Mouse (Mus musculus) embryonic fibroblast, embryonic 13.5 days (primary cell): ENCODE measurements around the gene Nim1k. TPM values are rescaled to one million over a fixed set of nuclear protein-coding genes. Genes with fewer than 3 reads are reported as not detected.
"Not testable (repeated sequence)": the region's sequence is repeated elsewhere in the genome, so short reads cannot be mapped to it uniquely, and the experiment has no call there.

Source experiments
- H3K27ac ChIP-seq: 2 replicates; pipeline ENCODE4 v1.5.1; 2012; ENCODE audit warnings: low read length, control low read depth, inconsistent platforms; ENCODE audit not compliant: insufficient read depth
- H3K4me1 ChIP-seq: 2 replicates; pipeline ENCODE4 v1.6.1; 2011; ENCODE audit warnings: low read length; ENCODE audit not compliant: control insufficient read depth, insufficient read depth
- H3K4me3 ChIP-seq: 2 replicates; pipeline ENCODE4 v1.5.1; 2011; ENCODE audit warnings: mild to moderate bottlenecking, control low read depth, low read length; ENCODE audit not compliant: insufficient read depth
- CTCF ChIP-seq: IDR thresholded peaks from 2 replicates; pipeline ENCODE4 v1.5.1; 2011; ENCODE audit warnings: mild to moderate bottlenecking, control low read depth, low read length, moderate library complexity, borderline replicate concordance; ENCODE audit not compliant: insufficient read depth
- POLR2A ChIP-seq: IDR thresholded peaks from 2 replicates; pipeline ENCODE4 v1.6.1; 2011; ENCODE audit warnings: low read depth, mild to moderate bottlenecking, control low read depth, low read length, moderate library complexity
- polyA plus RNA-seq: library from polyadenylated mRNA; stranded (reverse); fragments of >200 nt; gene quantifications from 2 replicates; pipeline ENCODE4 v1.2.4, GENCODE M21; 2011; ENCODE audit warnings: low read depth; ENCODE audit not compliant: missing spikeins, insufficient read length

The Nim1k gene
- polyA plus RNA-seq, 1 experiment = 1.9 TPM

GRCm38 (mm10) chr13:119710268-119710610, 45.4 kb downstream of the Nim1k start:
- no peak overlapping the region for H3K4me3 ChIP-seq
- peaks cover 2% of the 10 kb centered on the region; the same call in 1 of the 2 replicates for H3K4me1 ChIP-seq
- TF ChIP-seq CTCF = no peak
- TF ChIP-seq POLR2A = no peak
- no peak overlapping the region for H3K27ac ChIP-seq

DNA sequence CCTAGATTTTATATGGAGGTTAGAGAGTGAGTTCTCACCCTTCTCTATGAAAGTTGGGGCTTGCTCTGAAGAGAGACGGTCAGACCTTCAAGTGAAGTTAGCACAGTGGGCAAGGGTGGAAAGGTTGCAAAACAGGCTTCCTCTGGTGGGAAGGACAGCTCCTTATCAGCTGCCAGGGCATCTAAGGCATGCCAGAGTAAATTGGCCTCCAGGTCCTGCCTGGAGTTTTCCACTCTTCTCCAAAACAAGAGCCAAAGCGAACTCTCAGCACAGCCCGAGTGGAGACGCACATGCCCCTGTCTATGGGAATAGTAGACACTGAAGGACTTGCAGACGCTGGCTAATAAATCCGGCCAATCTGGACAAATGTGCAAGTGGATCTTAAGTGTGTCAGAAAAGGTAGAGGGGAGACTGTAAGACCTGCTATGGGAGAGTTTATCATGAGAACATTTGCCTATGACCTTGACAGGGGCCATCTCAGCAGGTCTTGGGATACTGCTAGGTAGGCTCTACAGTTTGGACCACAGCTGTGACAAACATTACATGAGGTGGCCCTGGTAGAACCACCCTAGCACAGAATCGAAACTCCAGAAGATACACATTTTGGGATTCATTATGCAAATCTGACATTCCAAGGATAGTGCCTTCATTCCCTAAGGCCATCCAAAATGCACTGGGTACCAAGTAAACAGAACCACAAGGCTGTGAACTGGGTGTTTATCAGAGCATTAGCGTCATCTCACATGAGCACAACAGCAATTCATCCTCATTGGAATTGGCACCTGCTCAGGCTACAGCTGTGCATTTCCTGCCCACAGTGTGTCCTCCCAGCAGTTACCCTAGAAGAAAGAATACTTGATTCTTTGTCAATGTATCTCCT, 46.1 kb downstream of the Nim1k start:
- Histone ChIP-seq H3K4me3 (no peak overlapping the region), H3K27ac (no peak overlapping the region), H3K4me1 (peaks cover 2% of the 10 kb centered on the region; the same call in 1 of the 2 replicates)
- TF ChIP-seq CTCF (no peak), POLR2A (no peak)

GRCm38 (mm10) chr13:119708941-119709340, 46.7 kb downstream of the Nim1k start:
- TF ChIP-seq POLR2A (no peak), CTCF (no peak)
- H3K27ac ChIP-seq = no peak overlapping the region
- peaks cover 2% of the 10 kb centered on the region; the same call in 1 of the 2 replicates for H3K4me1 ChIP-seq
- H3K4me3 ChIP-seq = no peak overlapping the region

DNA sequence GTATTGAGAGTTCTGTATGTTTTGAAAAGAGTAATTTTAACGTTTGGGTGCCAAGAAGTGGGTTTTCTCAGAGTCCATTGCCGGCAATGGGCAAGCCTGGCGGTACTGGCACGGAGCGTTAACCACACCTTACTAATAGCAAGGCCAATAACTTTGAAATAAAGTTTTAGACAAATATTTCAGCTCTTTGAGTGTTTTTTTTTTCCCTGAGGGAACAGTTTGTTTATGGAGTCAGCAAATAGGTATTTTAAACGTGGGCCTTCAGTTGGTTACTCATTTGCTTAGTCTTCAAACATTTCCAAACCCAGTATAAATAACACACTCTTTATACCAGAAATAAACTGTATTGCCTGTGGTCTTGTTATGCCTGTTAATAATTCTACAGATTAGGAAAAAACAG, 47.8 kb downstream of the Nim1k start:
- TF ChIP-seq CTCF = no peak
- no peak for TF ChIP-seq POLR2A
- no peak overlapping the region for H3K4me3 ChIP-seq
- H3K4me1 ChIP-seq = peaks cover 2% of the 10 kb centered on the region; the same call in 1 of the 2 replicates
- no peak overlapping the region for H3K27ac ChIP-seq

GRCm38 (mm10) chr13:119706953-119707352, 48.7 kb downstream of the Nim1k start:
- H3K27ac ChIP-seq = no peak overlapping the region
- H3K4me1 ChIP-seq = peaks cover 2% of the 10 kb centered on the region; the same call in 1 of the 2 replicates
- TF ChIP-seq POLR2A = no peak
- no peak for TF ChIP-seq CTCF
- H3K4me3 ChIP-seq = no peak overlapping the region

DNA sequence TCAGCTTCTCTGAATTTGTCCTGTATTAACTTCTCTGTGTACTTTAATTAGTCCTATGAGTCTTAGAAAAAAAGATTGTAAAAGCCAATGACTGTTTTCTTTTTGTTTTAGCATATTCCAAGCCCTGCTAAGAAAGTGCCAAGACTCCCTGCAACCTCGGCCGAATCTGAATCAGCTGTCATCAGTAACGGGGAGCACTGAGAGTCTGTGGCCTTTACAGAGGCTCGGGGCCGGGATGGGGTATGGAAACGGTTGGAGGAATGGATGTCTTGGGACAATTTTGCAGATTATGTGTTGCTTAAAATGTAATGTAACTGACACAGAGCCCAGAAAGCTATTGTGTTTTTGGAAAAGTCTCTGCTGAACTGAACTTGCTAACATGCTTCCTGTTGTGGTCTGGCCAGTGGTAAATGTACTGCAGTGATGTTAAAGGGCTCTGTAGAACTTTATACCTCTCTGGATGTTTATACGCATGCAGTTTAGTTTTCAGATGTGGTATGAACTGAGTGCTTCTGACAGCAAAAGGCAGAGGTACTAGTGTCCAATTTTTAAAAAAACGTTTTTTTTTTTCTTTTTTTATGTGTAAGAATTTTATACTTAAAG, 49.3 kb downstream of the Nim1k start:
- not testable (repeated sequence) for H3K4me1 ChIP-seq, H3K4me3 ChIP-seq, H3K27ac ChIP-seq

DNA sequence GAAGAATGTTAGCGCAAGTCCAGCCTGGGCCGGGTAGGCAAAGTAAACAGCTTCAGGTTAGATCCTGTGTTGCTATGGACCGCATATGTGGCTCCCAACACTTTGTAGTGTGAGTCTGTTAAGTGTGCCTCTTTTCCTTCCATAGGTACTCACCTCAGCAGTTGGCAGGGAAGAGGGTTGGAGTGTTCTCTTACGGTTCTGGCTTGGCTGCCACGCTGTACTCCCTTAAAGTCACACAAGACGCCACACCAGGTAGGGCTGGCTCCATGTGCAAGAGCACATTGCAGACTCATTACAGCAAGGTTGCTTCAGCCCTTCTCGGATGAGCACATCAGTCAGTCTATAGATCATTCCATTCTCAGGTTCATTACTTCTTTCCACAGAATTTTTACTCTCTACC, 51.4 kb downstream of the Nim1k start:
- peaks cover 2% of the 10 kb centered on the region; the same call in 1 of the 2 replicates for H3K4me1 ChIP-seq
- no peak overlapping the region for H3K27ac ChIP-seq
- TF ChIP-seq POLR2A = no peak
- TF ChIP-seq CTCF = no peak
- H3K4me3 ChIP-seq = no peak overlapping the region

GRCm38 (mm10) chr13:119698436-119698835, 57.2 kb downstream of the Nim1k start:
- no peak for TF ChIP-seq POLR2A
- TF ChIP-seq CTCF = no peak
- H3K4me3 ChIP-seq = no peak overlapping the region
- H3K27ac ChIP-seq = no peak overlapping the region
- H3K4me1 ChIP-seq = peaks cover 5% of the 10 kb centered on the region

GRCm38 (mm10) chr13:119696496-119696895, 59.2 kb downstream of the Nim1k start:
- Histone ChIP-seq H3K4me1 (peaks cover 5% of the 10 kb centered on the region), H3K4me3 (no peak overlapping the region), H3K27ac (no peak overlapping the region)
- TF ChIP-seq CTCF (no peak), POLR2A (no peak)

DNA sequence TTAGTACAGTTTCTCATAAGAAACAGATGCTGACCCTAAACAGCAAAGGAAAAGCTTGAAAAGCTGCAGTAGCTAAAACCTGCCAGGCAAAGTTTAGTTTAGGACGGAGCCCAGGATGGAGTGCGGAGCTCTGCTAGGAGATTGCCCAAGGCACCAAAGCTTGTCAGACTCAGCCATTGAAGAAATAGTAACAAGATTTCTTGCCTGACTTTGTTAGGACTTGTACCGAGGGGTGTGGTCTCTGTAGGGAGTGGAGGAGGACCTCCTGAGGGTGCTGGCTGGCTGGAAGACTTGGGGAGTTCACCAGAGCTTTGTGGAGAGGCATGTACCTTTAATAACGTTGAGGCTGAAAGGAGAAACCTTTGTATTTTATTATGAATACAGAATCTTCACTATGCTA, 60.0 kb downstream of the Nim1k start:
- H3K4me1 ChIP-seq = peaks cover 5% of the 10 kb centered on the region
- H3K4me3 ChIP-seq = no peak overlapping the region
- no peak overlapping the region for H3K27ac ChIP-seq
- TF ChIP-seq POLR2A (no peak), CTCF (no peak)

DNA sequence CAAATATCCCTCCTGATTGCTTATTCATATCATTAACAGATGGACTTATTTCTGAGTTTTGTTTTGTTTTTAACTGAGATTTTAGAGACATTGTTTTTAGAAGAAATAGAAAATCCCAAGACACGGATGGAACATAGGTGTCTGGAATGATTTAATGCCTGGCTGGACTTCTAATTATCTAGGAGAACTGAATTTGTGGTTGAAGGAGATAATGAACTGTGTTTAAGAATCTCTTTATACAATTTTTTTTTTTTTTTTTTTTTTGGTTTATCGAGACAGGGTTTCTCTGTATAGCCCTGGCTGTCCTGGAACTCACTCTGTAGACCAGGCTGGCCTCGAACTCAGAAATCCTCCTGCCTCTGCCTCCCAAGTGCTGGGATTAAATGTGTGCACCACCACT, 63.7 kb downstream of the Nim1k start:
- H3K27ac ChIP-seq, H3K4me1 ChIP-seq: not testable (repeated sequence)
- peak overlapping the region; percentile 95 for H3K4me3 ChIP-seq
